Mouse (Mus musculus) brown adipose tissue, adult 24 weeks (tissue): Measurements from ENCODE around the gene Sbno2. TPM values are rescaled to one million over a fixed set of nuclear protein-coding genes. Genes with fewer than 3 reads are reported as not detected.

Source experiments
- H3K27ac ChIP-seq: fragments of 200-500 bp; replicated peaks from 2 replicates; pipeline ENCODE4 v1.5.1; 2012; ENCODE audit warnings: low read depth, mild to moderate bottlenecking, low read length
- H3K4me1 ChIP-seq: fragments of 200-500 bp; 2 replicates; pipeline ENCODE4 v1.6.1; 2012; ENCODE audit warnings: low read length, mixed read lengths; ENCODE audit not compliant: control insufficient read depth, insufficient read depth, insufficient read length
- H3K4me3 ChIP-seq: fragments of 200-500 bp; 2 replicates; pipeline ENCODE4 v1.5.1; 2012; ENCODE audit warnings: low read depth, mild to moderate bottlenecking, low read length, moderate library complexity; ENCODE audit not compliant: insufficient read depth
- polyA plus RNA-seq: library from polyadenylated mRNA; stranded (reverse); fragments of >200 nt; gene quantifications from 2 replicates; pipeline ENCODE4 v1.2.4, GENCODE M21; 2012; ENCODE audit not compliant: missing spikeins, insufficient read depth, insufficient read length

Gene Sbno2
- polyA plus RNA-seq, 1 experiment, result 14.3 TPM

DNA sequence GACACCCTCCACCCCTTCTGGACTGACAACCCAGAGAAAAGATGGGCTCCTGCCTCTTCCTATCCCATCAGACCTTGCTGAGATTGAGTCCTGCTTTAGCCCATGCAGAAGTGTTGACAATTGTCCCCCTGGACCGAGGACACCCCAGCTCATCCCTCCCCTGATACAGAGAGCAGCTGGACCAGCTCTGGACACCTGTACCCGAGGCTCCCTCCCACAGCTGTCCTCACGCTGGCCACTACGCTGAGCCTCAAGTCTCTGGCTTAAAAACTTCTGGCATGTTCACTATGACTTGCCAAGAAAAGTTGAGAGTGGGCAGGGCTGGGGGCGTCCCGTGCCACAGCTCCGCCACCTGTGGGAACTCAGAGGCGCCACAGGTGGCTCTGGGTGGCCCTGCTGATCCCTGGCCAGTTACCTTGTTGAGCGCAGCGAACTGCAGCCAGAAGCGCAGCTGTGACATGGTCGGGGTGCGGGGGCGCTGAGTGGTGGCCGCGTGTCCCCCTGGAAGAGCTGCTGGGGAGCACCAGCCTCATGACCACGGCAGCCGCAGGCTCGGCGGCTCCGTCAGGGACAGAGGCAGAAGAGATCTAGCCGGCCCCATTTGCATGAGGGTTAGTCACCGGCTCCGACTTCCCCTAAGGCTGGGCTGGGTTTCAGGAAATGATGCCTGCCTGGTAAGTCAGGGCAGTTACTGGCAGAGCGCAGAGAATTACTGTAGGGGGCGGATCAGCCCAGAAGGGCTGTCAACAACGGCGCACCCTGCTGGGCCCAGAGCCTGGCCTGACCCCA, 30.4 kb downstream of the Sbno2 start:
- peaks cover 45% of the 10 kb centered on the region for H3K4me1 ChIP-seq
- H3K27ac ChIP-seq, result peak overlapping the region; percentile 80
- H3K4me3 ChIP-seq, result peak overlapping the region; percentile 65

- H3K27ac ChIP-seq, result peak overlapping the region; percentile 49
Measured at GRCm38 (mm10) chr10:80072623-80073489, 32.5 kb downstream of the Sbno2 start.

DNA sequence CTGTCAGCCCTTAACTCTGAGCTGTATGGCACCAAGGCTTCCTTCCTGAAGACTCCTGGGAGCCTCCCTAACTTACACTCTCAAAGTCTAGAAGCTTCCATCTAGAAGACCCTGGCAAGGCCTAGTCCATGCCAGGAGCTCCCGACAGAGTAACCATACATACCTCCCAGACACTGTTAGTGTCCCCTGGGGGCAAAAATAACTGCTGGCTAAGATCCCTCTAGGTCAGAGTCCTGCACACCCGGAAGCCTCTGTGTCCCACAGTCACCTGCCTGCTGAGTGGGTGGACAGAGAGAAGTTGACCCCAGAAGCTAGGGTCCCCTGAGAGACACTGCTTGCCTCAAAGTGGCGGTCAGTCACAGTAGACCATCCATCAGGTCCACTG, 33.9 kb downstream of the Sbno2 start:
- H3K4me3 ChIP-seq, result no peak overlapping the region

More at GRCm38 (mm10) chr10:80072623-80073489, 32.5 kb downstream of the Sbno2 start:
- Histone ChIP-seq H3K4me3 (no peak overlapping the region), H3K4me1 (peaks cover 45% of the 10 kb centered on the region)

GRCm38 (mm10) chr10:80070837-80071515, 34.4 kb downstream of the Sbno2 start:
- no peak overlapping the region for H3K4me3 ChIP-seq
- H3K27ac ChIP-seq, result peak overlapping the region; percentile 80
- H3K4me1 ChIP-seq, result peaks cover 44% of the 10 kb centered on the region

More for the DNA sequence above, 33.9 kb downstream of the Sbno2 start:
- Histone ChIP-seq H3K4me1 (peaks cover 45% of the 10 kb centered on the region), H3K27ac (peak overlapping the region; percentile 80)

- Histone ChIP-seq H3K4me3 (no peak overlapping the region), H3K27ac (no peak overlapping the region)
Measured at GRCm38 (mm10) chr10:80069948-80070450, 35.4 kb downstream of the Sbno2 start.

DNA sequence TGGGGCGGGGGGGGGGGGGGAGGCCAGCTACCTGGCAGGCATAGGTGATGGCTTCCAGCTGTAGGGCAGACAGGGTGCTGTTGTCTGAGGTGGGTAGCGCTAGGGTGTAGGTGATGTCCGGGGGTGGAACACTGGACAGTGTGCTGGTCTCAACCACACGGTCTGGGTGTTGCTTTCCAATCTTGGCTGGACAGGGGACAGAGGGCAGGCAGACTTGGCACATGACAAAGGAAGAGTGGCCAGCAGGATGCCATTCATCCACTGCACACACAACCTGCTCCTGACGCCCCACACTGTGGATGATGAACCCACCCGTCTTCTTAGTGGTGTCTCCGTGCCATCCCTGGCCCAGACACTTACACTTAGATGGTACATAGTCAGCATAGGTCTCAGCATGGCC, 36.1 kb downstream of the Sbno2 start:
- H3K4me3 ChIP-seq, result no peak overlapping the region
- peaks cover 33% of the 10 kb centered on the region for H3K4me1 ChIP-seq
- no peak overlapping the region for H3K27ac ChIP-seq

More at GRCm38 (mm10) chr10:80069948-80070450, 35.4 kb downstream of the Sbno2 start:
- peaks cover 40% of the 10 kb centered on the region for H3K4me1 ChIP-seq

GRCm38 (mm10) chr10:80063877-80064650, 41.3 kb downstream of the Sbno2 start:
- H3K4me1 ChIP-seq, result no peaks in the 10 kb centered on the region
- H3K27ac ChIP-seq, result no peak overlapping the region
- no peak overlapping the region for H3K4me3 ChIP-seq

DNA sequence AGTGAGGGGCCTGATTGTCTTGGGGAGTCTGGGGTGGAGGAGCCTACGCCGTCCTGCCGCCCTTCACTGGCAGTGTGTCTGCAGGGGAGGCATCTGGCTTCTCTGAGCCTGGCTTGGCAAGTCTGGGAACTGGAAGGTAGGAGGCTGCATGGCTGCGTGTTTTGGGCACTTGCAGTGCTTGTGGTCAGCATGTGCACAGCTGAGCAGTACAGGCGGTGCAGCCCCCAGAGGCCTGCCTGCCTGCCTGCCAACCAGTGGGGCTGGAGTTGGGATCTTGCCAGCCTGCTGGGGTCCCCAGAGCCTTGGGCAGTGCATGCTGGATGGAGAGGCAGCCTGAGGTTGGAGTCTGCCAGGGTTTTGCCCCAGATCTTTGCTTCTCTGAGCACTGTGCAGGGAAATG, 42.3 kb downstream of the Sbno2 start:
- H3K4me1 ChIP-seq, result no peaks in the 10 kb centered on the region
- no peak overlapping the region for H3K4me3 ChIP-seq
- no peak overlapping the region for H3K27ac ChIP-seq

DNA sequence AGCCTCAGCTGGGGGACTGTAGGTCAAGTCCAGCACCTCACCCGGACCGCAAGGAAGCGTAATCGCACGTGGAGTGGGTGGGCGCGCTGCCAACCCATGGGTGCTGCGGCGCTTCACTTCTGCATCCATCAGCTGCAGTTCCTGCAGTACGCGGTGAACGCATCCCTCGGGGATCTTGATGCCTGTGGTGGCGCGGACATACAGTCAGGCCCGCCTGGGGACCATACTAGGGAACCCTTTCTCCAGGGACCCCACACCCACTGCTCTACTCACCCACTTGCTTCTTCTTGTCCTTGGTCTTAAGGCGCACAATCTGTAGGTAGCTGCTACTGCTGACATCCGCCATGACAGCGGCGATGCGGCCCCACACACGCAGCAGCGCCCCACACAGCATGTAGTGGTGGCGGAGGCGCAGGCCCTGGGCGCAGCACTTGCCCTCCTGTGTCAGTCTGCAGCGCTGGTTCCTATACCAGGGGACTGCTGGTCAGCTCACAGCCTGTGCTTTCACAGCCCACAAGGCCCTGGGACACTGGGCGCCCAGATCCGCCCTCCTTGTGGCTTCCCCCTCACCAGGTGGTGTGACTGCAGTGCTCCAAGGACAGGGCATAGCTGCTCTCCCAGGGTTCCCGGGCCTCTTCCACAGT, 47.6 kb downstream of the Sbno2 start:
- Histone ChIP-seq H3K27ac (no peak overlapping the region), H3K4me1 (peaks cover 6% of the 10 kb centered on the region), H3K4me3 (no peak overlapping the region)

GRCm38 (mm10) chr10:80056976-80057682, 48.2 kb downstream of the Sbno2 start:
- Histone ChIP-seq H3K4me1 (peaks cover 11% of the 10 kb centered on the region), H3K4me3 (no peak overlapping the region), H3K27ac (no peak overlapping the region)

- H3K4me1 ChIP-seq, result peaks cover 13% of the 10 kb centered on the region
- H3K4me3 ChIP-seq, result no peak overlapping the region
- no peak overlapping the region for H3K27ac ChIP-seq
Measured at GRCm38 (mm10) chr10:80056506-80056905, 48.9 kb downstream of the Sbno2 start.

- H3K4me3 ChIP-seq, result peak overlapping the region; percentile 90
- 0 out of 2 replicates have a peak overlapping the region, but pooled peaks have one; percentile 10 for H3K27ac ChIP-seq
Measured at GRCm38 (mm10) chr10:80055891-80056290, 49.5 kb downstream of the Sbno2 start.

GRCm38 (mm10) chr10:80055364-80055763, 50.0 kb downstream of the Sbno2 start:
- Histone ChIP-seq H3K4me3 (peak overlapping the region; percentile 90), H3K27ac (no peak overlapping the region; the same call in 1 of the 2 replicates), H3K4me1 (peaks cover 23% of the 10 kb centered on the region)

More at GRCm38 (mm10) chr10:80055891-80056290, 49.5 kb downstream of the Sbno2 start:
- peaks cover 19% of the 10 kb centered on the region for H3K4me1 ChIP-seq
